Mouse (Mus musculus) stomach, embryonic 16.5 days (tissue): ENCODE results near the gene Slc25a47. TPM values are rescaled to one million over a fixed set of nuclear protein-coding genes. Genes with fewer than 3 reads are reported as not detected.

Experiments used
- ATAC-seq: fragments of 200-750 bp; cut with Nextera tagmentation; 2 replicates; pipeline ENCODE4 v1.8.0; 2017; ENCODE audit warnings: moderate number of reproducible peaks, moderate TSS enrichment; ENCODE audit not compliant: insufficient read depth, low FRiP score
- H3K27ac ChIP-seq: fragments of 300-500 bp; sonication (generic); 2 replicates; pipeline ENCODE4 v1.5.1; 2014; ENCODE audit warnings: low read length
- H3K27me3 ChIP-seq: fragments of 300-500 bp; sonication (generic); 2 replicates; pipeline ENCODE4 v1.6.1; 2014; ENCODE audit warnings: low read length, control low read depth, mixed read lengths; ENCODE audit not compliant: control insufficient read depth, insufficient read depth
- H3K36me3 ChIP-seq: fragments of 300-500 bp; sonication (generic); 2 replicates; pipeline ENCODE4 v1.6.1; 2014; ENCODE audit warnings: low read length; ENCODE audit not compliant: control insufficient read depth, insufficient read depth
- H3K4me1 ChIP-seq: fragments of 300-500 bp; sonication (generic); 2 replicates; pipeline ENCODE4 v1.6.1; 2014; ENCODE audit warnings: low read length, control low read depth, mixed read lengths; ENCODE audit not compliant: control insufficient read depth, insufficient read depth
- H3K4me2 ChIP-seq: fragments of 300-500 bp; sonication (generic); 2 replicates; pipeline ENCODE4 v1.6.1; 2014; ENCODE audit warnings: low read depth, low read length, mixed read lengths
- H3K4me3 ChIP-seq: fragments of 300-500 bp; sonication (generic); replicated peaks from 2 replicates; pipeline ENCODE4 v1.5.1; 2014; ENCODE audit warnings: mild to moderate bottlenecking, low read length
- H3K9ac ChIP-seq: fragments of 300-500 bp; sonication (generic); 2 replicates; pipeline ENCODE4 v1.6.1; 2014; ENCODE audit warnings: low read length
- H3K9me3 ChIP-seq: fragments of 300-500 bp; sonication (generic); replicated peaks from 2 replicates; pipeline ENCODE4 v1.6.1; 2016; ENCODE audit warnings: low read length, control low read depth; ENCODE audit not compliant: control insufficient read depth
- WGBS: fragments of 180-500 bp; shearing (Covaris S2); extraction: QIAGEN DNeasy Blood & Tissue Kit; methylation state at CpG from one replicate; pipeline ENCODE4 v1.1.7; 2014; 5-methylcytosine and 5-hydroxymethylcytosine counted together
- polyA plus RNA-seq: library from polyadenylated mRNA; unstranded; fragments of >200 nt; fragmentation: Nextera tagmentation; extraction: Ambion mirVana; gene quantifications from 2 replicates; pipeline ENCODE4 v1.2.1, GENCODE M21; 2015

The Slc25a47 gene
- polyA plus RNA-seq, 1 experiment from 2014 or later, result 10.0 TPM

- Histone ChIP-seq H3K9ac (no peak overlapping the region), H3K4me3 (no peak overlapping the region), H3K27me3 (no peaks in the 10 kb centered on the region), H3K27ac (no peak overlapping the region), H3K9me3 (no peaks in the 10 kb centered on the region), H3K36me3 (peaks cover 3% of the 10 kb centered on the region; the same call in 1 of the 2 replicates), H3K4me2 (no peak overlapping the region), H3K4me1 (peaks cover 15% of the 10 kb centered on the region)
- 85% methylated on average over 2 of the region's 2 CpGs for WGBS
- no peak for ATAC-seq
These were observed 31.5 kb upstream of the Slc25a47 start for GRCm38 (mm10) chr12:108804388-108804787.

- H3K27me3 ChIP-seq, result no peaks in the 10 kb centered on the region
- H3K36me3 ChIP-seq, result peaks cover 3% of the 10 kb centered on the region; the same call in 1 of the 2 replicates
- 74% methylated on average over 2 of the region's 2 CpGs for WGBS
- H3K27ac ChIP-seq, result no peak overlapping the region
- H3K4me3 ChIP-seq, result no peak overlapping the region
- H3K4me1 ChIP-seq, result 0 out of 2 replicates have a peak, but pooled peaks cover 1% of the 10 kb centered on the region
- ATAC-seq, result no peak
- H3K9ac ChIP-seq, result no peak overlapping the region
- H3K9me3 ChIP-seq, result no peaks in the 10 kb centered on the region
- H3K4me2 ChIP-seq, result no peak overlapping the region
These were observed 27.4 kb upstream of the Slc25a47 start for GRCm38 (mm10) chr12:108808465-108808864.

DNA sequence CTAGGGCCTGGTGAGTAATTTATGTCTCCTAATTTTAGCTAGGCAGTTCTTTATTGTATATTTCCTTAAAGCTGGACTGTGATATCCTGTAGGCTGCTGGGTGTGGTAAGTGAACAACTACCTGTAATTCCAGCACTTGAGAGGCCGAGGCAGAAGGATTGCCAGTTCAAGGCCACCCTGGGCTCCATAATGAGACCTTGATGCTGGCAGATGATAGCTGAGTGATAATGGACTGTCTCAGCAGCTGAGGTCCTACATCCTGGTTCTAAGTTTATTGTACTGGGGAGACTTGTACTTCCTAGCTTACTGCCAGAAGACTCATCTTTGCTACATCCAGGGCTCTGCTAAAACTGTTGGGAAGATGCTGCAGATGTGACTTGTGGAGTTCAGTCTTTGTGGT is 26.1 kb upstream of the Slc25a47 start:
- Histone ChIP-seq H3K4me3 (no peak overlapping the region), H3K4me1 (no peaks in the 10 kb centered on the region), H3K4me2 (no peak overlapping the region), H3K9me3 (no peaks in the 10 kb centered on the region), H3K36me3 (peaks cover 3% of the 10 kb centered on the region; the same call in 1 of the 2 replicates), H3K27me3 (no peaks in the 10 kb centered on the region), H3K27ac (no peak overlapping the region), H3K9ac (no peak overlapping the region)
- ATAC-seq, result no peak
- WGBS, result 71% methylated on average over 1 of the region's 1 CpGs

DNA sequence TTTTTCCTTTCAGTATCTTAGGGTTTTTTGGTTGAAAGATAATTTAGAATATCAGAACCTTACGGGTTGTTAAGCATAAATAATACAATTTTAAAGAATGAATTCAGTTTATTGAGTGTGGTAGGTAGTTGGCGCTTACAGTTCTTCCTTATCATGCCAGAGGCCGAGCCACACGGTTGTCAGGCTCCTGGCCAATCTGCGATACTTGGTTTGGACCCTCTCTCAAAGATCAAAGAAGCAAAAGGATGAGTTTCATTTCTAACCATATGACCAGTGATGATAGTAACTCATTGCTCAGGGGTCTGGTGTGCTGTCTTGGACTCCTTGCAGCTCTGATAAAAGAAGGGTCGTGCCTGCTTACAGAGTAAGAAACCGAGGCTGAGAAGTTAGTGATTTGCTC is 25.5 kb upstream of the Slc25a47 start:
- 78% methylated on average over 7 of the region's 7 CpGs for WGBS
- no peak overlapping the region for H3K4me3 ChIP-seq
- H3K4me2 ChIP-seq, result no peak overlapping the region
- no peaks in the 10 kb centered on the region for H3K4me1 ChIP-seq
- no peaks in the 10 kb centered on the region for H3K27me3 ChIP-seq
- H3K9me3 ChIP-seq, result no peaks in the 10 kb centered on the region
- no peak overlapping the region for H3K9ac ChIP-seq
- peaks cover 3% of the 10 kb centered on the region; the same call in 1 of the 2 replicates for H3K36me3 ChIP-seq
- no peak for ATAC-seq
- H3K27ac ChIP-seq, result no peak overlapping the region

- H3K9me3 ChIP-seq, result no peaks in the 10 kb centered on the region
- H3K4me1 ChIP-seq, result no peaks in the 10 kb centered on the region
- H3K27me3 ChIP-seq, result no peaks in the 10 kb centered on the region
- no peak overlapping the region for H3K4me2 ChIP-seq
- no peak overlapping the region for H3K4me3 ChIP-seq
- ATAC-seq, result no peak
- no peak overlapping the region for H3K27ac ChIP-seq
- no peak overlapping the region for H3K9ac ChIP-seq
- peaks cover 3% of the 10 kb centered on the region; the same call in 1 of the 2 replicates for H3K36me3 ChIP-seq
- WGBS, result 48% methylated on average over 2 of the region's 2 CpGs
These were observed 24.7 kb upstream of the Slc25a47 start for GRCm38 (mm10) chr12:108811133-108811532.

DNA sequence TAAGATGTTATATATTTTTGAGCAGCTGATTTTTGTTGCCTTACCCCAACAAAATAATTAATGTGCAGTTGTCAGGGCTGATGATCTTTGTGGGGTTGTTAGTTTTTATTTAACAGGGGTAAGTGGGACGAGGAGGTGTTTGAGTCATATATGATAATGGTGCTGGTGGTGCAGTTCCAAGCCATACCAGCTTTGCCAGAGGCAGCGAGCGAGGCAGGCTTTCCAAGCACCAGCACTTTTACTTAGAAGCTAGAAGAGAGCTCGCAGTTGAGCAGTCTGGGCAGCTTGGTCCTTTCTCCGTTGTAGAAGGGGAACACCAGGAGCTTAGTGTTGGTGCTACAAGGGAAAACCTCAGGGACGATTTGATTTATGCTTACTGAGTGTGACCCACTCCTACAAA is 23.4 kb upstream of the Slc25a47 start:
- H3K4me2 ChIP-seq, result no peak overlapping the region
- H3K36me3 ChIP-seq, result no peaks in the 10 kb centered on the region; the same call in 1 of the 2 replicates
- ATAC-seq, result no peak
- no peaks in the 10 kb centered on the region for H3K9me3 ChIP-seq
- WGBS, result 77% methylated on average over 6 of the region's 6 CpGs
- no peak overlapping the region for H3K4me3 ChIP-seq
- no peak overlapping the region for H3K27ac ChIP-seq
- no peak overlapping the region for H3K9ac ChIP-seq
- no peaks in the 10 kb centered on the region for H3K27me3 ChIP-seq
- H3K4me1 ChIP-seq, result no peaks in the 10 kb centered on the region

- Histone ChIP-seq H3K9ac (no peak overlapping the region), H3K36me3 (no peaks in the 10 kb centered on the region; the same call in 1 of the 2 replicates), H3K9me3 (no peaks in the 10 kb centered on the region), H3K27ac (no peak overlapping the region), H3K4me1 (no peaks in the 10 kb centered on the region), H3K4me3 (no peak overlapping the region), H3K4me2 (no peak overlapping the region), H3K27me3 (no peaks in the 10 kb centered on the region)
- no peak for ATAC-seq
- WGBS, result 88% methylated on average over 6 of the region's 6 CpGs
These were observed 21.4 kb upstream of the Slc25a47 start for GRCm38 (mm10) chr12:108814470-108814869.

GRCm38 (mm10) chr12:108816569-108816968 is 19.3 kb upstream of the Slc25a47 start:
- 73% methylated on average over 11 of the region's 11 CpGs for WGBS
- no peak for ATAC-seq
- Histone ChIP-seq H3K9me3 (no peaks in the 10 kb centered on the region), H3K27ac (no peak overlapping the region), H3K4me1 (no peaks in the 10 kb centered on the region), H3K9ac (no peak overlapping the region), H3K36me3 (no peaks in the 10 kb centered on the region; the same call in 1 of the 2 replicates), H3K4me2 (no peak overlapping the region), H3K4me3 (no peak overlapping the region), H3K27me3 (no peaks in the 10 kb centered on the region)

DNA sequence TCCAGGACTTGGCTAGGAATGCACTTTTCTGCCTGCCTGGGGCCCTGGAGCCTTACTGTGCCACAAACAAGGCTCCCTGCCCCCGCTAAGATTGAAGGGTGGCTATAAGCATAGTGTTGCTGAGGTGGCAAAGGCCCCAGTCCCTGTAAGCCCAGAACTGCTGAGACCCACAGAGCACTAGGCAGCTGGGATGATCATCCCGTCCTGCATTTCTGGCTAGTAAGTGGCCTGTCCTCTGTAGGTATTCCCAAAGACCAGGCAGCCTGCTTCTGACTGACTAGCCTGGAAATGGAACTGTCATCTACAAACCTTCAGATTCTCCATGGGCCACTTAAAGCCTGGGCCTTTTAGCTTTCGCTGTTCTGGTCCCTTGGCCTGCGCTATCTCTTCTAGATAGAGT is 15.4 kb upstream of the Slc25a47 start:
- ATAC-seq, result no peak
- Histone ChIP-seq H3K9ac (no peak overlapping the region), H3K9me3 (no peaks in the 10 kb centered on the region), H3K4me3 (no peak overlapping the region), H3K27me3 (no peaks in the 10 kb centered on the region), H3K4me2 (no peak overlapping the region), H3K27ac (no peak overlapping the region), H3K36me3 (no peaks in the 10 kb centered on the region), H3K4me1 (no peaks in the 10 kb centered on the region)
- 94% methylated on average over 4 of the region's 4 CpGs for WGBS
